ENCODE assay signal across 15 mouse cellular contexts in the genomic region with DNA sequence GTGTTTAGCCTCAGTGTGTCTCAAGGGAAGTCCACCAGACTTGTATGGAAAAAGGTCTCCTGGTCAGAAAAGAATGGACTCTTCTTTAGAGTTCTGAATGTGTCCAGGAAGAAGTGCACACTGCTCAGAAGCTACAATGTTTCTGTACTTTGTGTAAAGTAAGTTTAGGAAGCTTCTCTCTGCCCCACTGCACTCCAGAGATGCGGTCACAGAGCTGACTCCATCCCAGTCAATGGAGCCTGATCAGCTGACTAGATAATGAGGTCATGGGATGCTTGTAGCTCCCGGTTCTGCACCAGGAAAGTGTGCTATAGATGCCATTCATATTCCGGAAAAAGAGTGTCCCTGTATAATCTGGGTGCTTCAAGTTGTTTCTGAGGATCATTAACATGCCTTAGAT.
"Had no signal": no experiment of that assay in that cellular context is flagged by ENCODE, and none has a peak within 500 bp of the region (broad histone marks: within the 10 kb centered on the region; RNA-seq: fewer than 3 reads in every experiment).

No protein-coding gene starts in this region.

- H3K9ac ChIP-seq: neural tube, embryonic 12.5 days; neural tube, embryonic 13.5 days; neural tube, embryonic 15.5 days; stomach, embryonic 15.5 days had no signal

- H3K4me2 ChIP-seq: neural tube, embryonic 12.5 days; neural tube, embryonic 13.5 days; neural tube, embryonic 15.5 days; stomach, embryonic 15.5 days had no signal

- H3K4me3 ChIP-seq: neural tube, embryonic 12.5 days; neural tube, embryonic 13.5 days; neural tube, embryonic 15.5 days; stomach, embryonic 15.5 days had no signal

- H3K27me3 ChIP-seq: neural tube, embryonic 12.5 days; neural tube, embryonic 13.5 days; neural tube, embryonic 15.5 days; stomach, embryonic 15.5 days had no signal

- H3K9me3 ChIP-seq: neural tube, embryonic 12.5 days; neural tube, embryonic 13.5 days; neural tube, embryonic 15.5 days; stomach, embryonic 15.5 days had no signal

- H3K36me3 ChIP-seq: neural tube, embryonic 12.5 days; neural tube, embryonic 13.5 days; neural tube, embryonic 15.5 days; stomach, embryonic 15.5 days had no signal

- H3K27ac ChIP-seq: neural tube, embryonic 12.5 days; neural tube, embryonic 13.5 days; neural tube, embryonic 15.5 days; stomach, embryonic 15.5 days; stomach, postnatal 0 days had no signal

- DNase-seq: right cerebral cortex, adult 18-20 months; right cerebral cortex, postnatal 14 days; right cerebral cortex, postnatal 25 days; right cerebral cortex, postnatal 4 days; spleen, adult 18-20 months; thymus, adult 2 months; thymus, postnatal 14 days; thymus, postnatal 25 days; thymus, postnatal 36 days; thymus, postnatal 4 days had no signal

- H3K4me1 ChIP-seq: neural tube, embryonic 12.5 days; neural tube, embryonic 13.5 days; neural tube, embryonic 15.5 days; stomach, embryonic 15.5 days had no signal
